34 mouse cellular contexts compared by ENCODE assay signal in genomic region chr6:120461217-120461616, GRCm38 (mm10). TPM values are rescaled to one million over a fixed set of nuclear protein-coding genes. Genes with fewer than 3 reads are reported as not detected.
"Had no signal": no experiment of that assay in that cellular context is flagged by ENCODE, and none has a peak within 500 bp of the region (broad histone marks: within the 10 kb centered on the region; RNA-seq: fewer than 3 reads in every experiment).

No protein-coding gene starts in this region.

- H3K27ac ChIP-seq: heart, embryonic 13.5 days; heart, embryonic 15.5 days; hindbrain, embryonic 10.5 days; hindbrain, embryonic 12.5 days; hindbrain, embryonic 13.5 days; hindbrain, embryonic 14.5 days; hindbrain, embryonic 15.5 days; hindbrain, postnatal 0 days; intestine, embryonic 15.5 days; kidney, embryonic 15.5 days; kidney, postnatal 0 days; layer of hippocampus, adult 2 months; left cerebral cortex, adult 2 months had no signal

- ATAC-seq: hindbrain, embryonic 16.5 days; hindbrain, postnatal 0 days; inflammation-experienced regulatory T-cells, adult 6 months; intestine, embryonic 15.5 days; intestine, embryonic 16.5 days; intestine, postnatal 0 days had no signal

- H3K9me3 ChIP-seq: heart, embryonic 13.5 days; heart, embryonic 15.5 days; hindbrain, embryonic 10.5 days; hindbrain, embryonic 12.5 days; hindbrain, embryonic 13.5 days; hindbrain, embryonic 15.5 days; intestine, embryonic 15.5 days; kidney, embryonic 15.5 days had no signal

- H3K4me3 ChIP-seq: heart, embryonic 13.5 days; heart, embryonic 15.5 days; hindbrain, embryonic 10.5 days; hindbrain, embryonic 12.5 days; hindbrain, embryonic 13.5 days; hindbrain, embryonic 15.5 days; intestine, embryonic 15.5 days; kidney, embryonic 15.5 days; layer of hippocampus, adult 2 months; left cerebral cortex, adult 2 months had no signal

- DNase-seq: heart, postnatal 10 days; heart, postnatal 14 days; heart, postnatal 36 days; heart, postnatal 4 days; kidney, adult 11 months; kidney, adult 18-20 months; kidney, adult 2 months; kidney, adult 8-10 months; kidney, adult 9 months; kidney, postnatal 10 days; kidney, postnatal 14 days; kidney, postnatal 25 days; kidney, postnatal 36 days; kidney, postnatal 4 days; layer of hippocampus, adult 9-11 months; layer of hippocampus, postnatal 36 days had no signal

- H3K9ac ChIP-seq: heart, embryonic 13.5 days; heart, embryonic 15.5 days; hindbrain, embryonic 12.5 days; hindbrain, embryonic 13.5 days; hindbrain, embryonic 14.5 days; hindbrain, embryonic 15.5 days; intestine, embryonic 15.5 days; kidney, embryonic 15.5 days had no signal

- H3K36me3 ChIP-seq: heart, embryonic 13.5 days; heart, embryonic 15.5 days; hindbrain, embryonic 10.5 days; hindbrain, embryonic 12.5 days; hindbrain, embryonic 13.5 days; hindbrain, embryonic 15.5 days; intestine, embryonic 15.5 days; kidney, embryonic 15.5 days had no signal

- H3K4me2 ChIP-seq: heart, embryonic 13.5 days; heart, embryonic 15.5 days; hindbrain, embryonic 12.5 days; hindbrain, embryonic 13.5 days; hindbrain, embryonic 14.5 days; hindbrain, embryonic 15.5 days; intestine, embryonic 15.5 days; kidney, embryonic 15.5 days had no signal

RNA-seq across cellular contexts. Expression of gene Tmem121b, which starts 32.4 kb away (rescaled TPM):
- polyA plus RNA-seq: heart, embryonic 15.5 days; heart, postnatal 0 days had no signal
